In genomic region chr2:16357946-16358345, GRCm38 (mm10) we compare ENCODE assay signal across 9 mouse cellular contexts. TPM values are rescaled to one million over a fixed set of nuclear protein-coding genes. Genes with fewer than 3 reads are reported as not detected.
DNase-seq lines count a peak whose midpoint lies in the region; ATAC-seq and TF ChIP-seq lines count a peak whose summit lies in the region.
"Had no signal": no experiment of that assay in that cellular context is flagged by ENCODE, and none has a peak within 500 bp of the region (broad histone marks: within the 10 kb centered on the region; RNA-seq: fewer than 3 reads in every experiment).

No protein-coding gene starts in this region.

- peak overlapping the region; percentile 65 for H3K9ac ChIP-seq in lung, embryonic 15.5 days
- H3K9ac ChIP-seq in forebrain, embryonic 12.5 days, result peak overlapping the region; percentile 12; the same call in 1 of the 2 replicates
- H3K9ac ChIP-seq in kidney, embryonic 16.5 days (replicated peaks; ENCODE audit: low read length), result peak overlapping the region; percentile 67

- H3K4me2 ChIP-seq in lung, embryonic 15.5 days, result peak overlapping the region; percentile 84
- H3K4me2 ChIP-seq in forebrain, embryonic 12.5 days, result peak overlapping the region; percentile 77
- peak overlapping the region; percentile 65 for H3K4me2 ChIP-seq in kidney, embryonic 16.5 days (replicated peaks; ENCODE audit: low read depth, low read length)

- H3K4me3 ChIP-seq in lung, embryonic 15.5 days, result peak overlapping the region; percentile 76
- H3K4me3 ChIP-seq in forebrain, embryonic 12.5 days (replicated peaks), result peak overlapping the region; percentile 65
- H3K4me3 ChIP-seq in kidney, embryonic 16.5 days (ENCODE audit: low read length), result peak overlapping the region; percentile 71
- H3K4me3 ChIP-seq in small intestine, adult 2 months (ENCODE audit: low read depth, low read length), result peak overlapping the region; percentile 66

- 7% methylated on average over 1 of the region's 1 CpGs for WGBS in lung, embryonic 15.5 days
- 19% methylated on average over 1 of the region's 1 CpGs for WGBS in forebrain, embryonic 12.5 days
- 8% methylated on average over 1 of the region's 1 CpGs for WGBS in kidney, embryonic 16.5 days
- WGBS in small intestine, adult 2 months, result 43% methylated on average over 1 of the region's 1 CpGs

- H3K9me3 ChIP-seq in lung, embryonic 15.5 days, result no peaks in the 10 kb centered on the region
- H3K9me3 ChIP-seq in forebrain, embryonic 12.5 days, result no peaks in the 10 kb centered on the region
- H3K9me3 ChIP-seq in kidney, embryonic 16.5 days (ENCODE audit: low read length), result no peaks in the 10 kb centered on the region

- no peaks in the 10 kb centered on the region for H3K27me3 ChIP-seq in lung, embryonic 15.5 days
- H3K27me3 ChIP-seq in forebrain, embryonic 12.5 days, result peaks cover 12% of the 10 kb centered on the region; the same call in 1 of the 2 replicates
- no peaks in the 10 kb centered on the region for H3K27me3 ChIP-seq in kidney, embryonic 16.5 days (ENCODE audit: insufficient read depth, low read length)
- peaks cover 3% of the 10 kb centered on the region; the same call in 1 of the 2 replicates for H3K27me3 ChIP-seq in small intestine, adult 2 months (ENCODE audit: control insufficient read depth, insufficient read depth, low read length)

- TF ChIP-seq CTCF in small intestine, adult 2 months (IDR thresholded peaks at IDR 0.05; ENCODE audit: extremely low read depth, insufficient read length, insufficient replicate concordance, low read depth, low read length), result no peak

- no peaks in the 10 kb centered on the region for H3K36me3 ChIP-seq in lung, embryonic 15.5 days
- no peaks in the 10 kb centered on the region for H3K36me3 ChIP-seq in forebrain, embryonic 12.5 days (replicated peaks)
- no peaks in the 10 kb centered on the region for H3K36me3 ChIP-seq in kidney, embryonic 16.5 days (ENCODE audit: insufficient read depth, low read length)
- H3K36me3 ChIP-seq in small intestine, adult 2 months (ENCODE audit: control insufficient read depth, insufficient read depth, low read length), result no peaks in the 10 kb centered on the region

- H3K27ac ChIP-seq in lung, embryonic 15.5 days, result peak overlapping the region; percentile 58
- no peak overlapping the region for H3K27ac ChIP-seq in forebrain, embryonic 12.5 days
- peak overlapping the region; percentile 93; the same call in 1 of the 2 replicates for H3K27ac ChIP-seq in kidney, embryonic 16.5 days (ENCODE audit: low read length)
- no peak overlapping the region for H3K27ac ChIP-seq in small intestine, adult 2 months (ENCODE audit: insufficient read depth, low read depth, low read length)

- no peak for TF ChIP-seq POLR2A in small intestine, adult 2 months (IDR thresholded peaks at IDR 0.05; ENCODE audit: low read depth, low read length)

- no peak for ATAC-seq in lung, embryonic 15.5 days (ENCODE audit: borderline replicate concordance, extremely low read depth, low FRiP score, low TSS enrichment)
- no peak for ATAC-seq in forebrain, embryonic 12.5 days (ENCODE audit: low FRiP score)
- ATAC-seq in kidney, embryonic 16.5 days (ENCODE audit: low FRiP score, low TSS enrichment), result no peak

- peaks cover 11% of the 10 kb centered on the region; the same call in 1 of the 2 replicates for H3K4me1 ChIP-seq in lung, embryonic 15.5 days
- peaks cover 20% of the 10 kb centered on the region for H3K4me1 ChIP-seq in forebrain, embryonic 12.5 days
- peaks cover 22% of the 10 kb centered on the region; the same call in 1 of the 2 replicates for H3K4me1 ChIP-seq in kidney, embryonic 16.5 days (ENCODE audit: insufficient read depth, low read length)
- H3K4me1 ChIP-seq in small intestine, adult 2 months (ENCODE audit: control insufficient read depth, insufficient read depth, insufficient read length, low read length), result no peaks in the 10 kb centered on the region

- no peak for DNase-seq in lung, postnatal 10 days
- no peak for DNase-seq in spleen, adult 12 weeks (ENCODE audit: low spot score)
- no peak for DNase-seq in gastrocnemius, postnatal 4 days (ENCODE audit: low spot score in 2 of 2)
- no peak for DNase-seq in cerebellum, adult 11 months
- DNase-seq: gastrocnemius, postnatal 25 days had no signal

RNA-seq across cellular contexts. Expression of gene Plxdc2, which starts 1.8 kb away (rescaled TPM):
- polyA plus RNA-seq in lung, embryonic 15.5 days (2015; fragmentation: Nextera tagmentation; extraction: Ambion mirVana), result 64.2 and 71.3 TPM in 2 replicates
- polyA plus RNA-seq in forebrain, embryonic 12.5 days (2016; fragmentation: Nextera tagmentation; extraction: Ambion mirVana), result 13.3 and 14.3 TPM in 2 replicates
- polyA plus RNA-seq in kidney, embryonic 16.5 days (2015; fragmentation: Nextera tagmentation; extraction: Ambion mirVana), result 41.0 and 41.4 TPM in 2 replicates
- 0.81 and 1.2 TPM in 2 replicates for polyA plus RNA-seq in small intestine, adult 2 months (2012; rRNA removed)
- total RNA-seq in gastrocnemius, postnatal 4 days (2021), result 10 to 100 TPM; 37.9 to 44.6 TPM

Comparison
In these comparisons a context has a peak if more than half of its experiments do, and no peak if none do; other contexts are left out.
1. H3K27ac ChIP-seq: peak in lung, embryonic 15.5 days (single experiment) and kidney, embryonic 16.5 days (single experiment); none in forebrain, embryonic 12.5 days (single experiment) and small intestine, adult 2 months (single experiment).
2. H3K9ac ChIP-seq: peak in every context shown above with its lines; median percentile 67 in kidney, embryonic 16.5 days; 65 in lung, embryonic 15.5 days; 12 in forebrain, embryonic 12.5 days.
3. Peak in every context shown above with its lines, with median percentiles within 50 percentile points of each other: H3K4me2 ChIP-seq and H3K4me3 ChIP-seq.